Mouse (Mus musculus): ENCODE measurements around the gene Aaas.

Gene Aaas

DNA sequence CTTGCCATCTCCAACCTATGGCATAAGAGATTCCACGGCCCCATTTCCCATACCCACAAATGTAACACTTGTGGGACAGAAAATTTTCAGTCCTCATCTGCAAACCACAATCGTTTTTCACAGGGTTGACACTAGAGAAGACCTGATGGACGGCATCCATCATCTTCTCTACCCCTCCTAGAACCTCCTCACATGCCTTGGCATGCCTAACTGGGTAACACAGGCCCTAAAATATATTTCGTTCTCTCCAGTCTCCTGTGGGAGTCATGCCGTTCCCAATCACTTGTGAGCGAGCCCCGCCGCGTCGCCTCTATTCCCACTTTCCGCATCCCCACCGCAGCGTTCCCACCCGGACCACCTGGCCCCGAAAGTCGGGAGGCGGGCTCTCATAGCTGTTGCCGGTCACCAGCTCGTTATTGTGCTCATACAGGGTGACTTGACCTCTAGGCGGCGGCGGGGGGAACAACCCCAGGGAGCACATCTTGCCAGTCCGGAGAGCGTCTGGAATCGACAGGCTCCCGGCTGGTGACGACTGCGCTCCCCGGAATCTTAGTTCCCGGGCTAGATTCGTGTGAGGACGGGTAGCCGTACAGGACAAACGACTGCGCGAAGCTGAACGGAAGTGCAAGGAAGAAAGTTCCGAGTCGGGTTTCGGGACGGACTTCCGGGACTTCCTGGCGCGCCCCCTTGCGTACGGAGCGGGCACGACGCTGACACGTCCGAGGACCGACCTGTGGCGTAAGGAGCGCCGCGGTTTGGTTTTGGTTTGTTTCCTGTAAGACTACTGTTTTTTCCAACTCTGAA is at the start of gene Aaas:
Aaas (minus strand) TSS at position 634 of the 804 bp plus-strand sequence.
- DNase-seq (ENCODE audit: extremely low spot score, low spot score), result peak; percentile 96

DNA sequence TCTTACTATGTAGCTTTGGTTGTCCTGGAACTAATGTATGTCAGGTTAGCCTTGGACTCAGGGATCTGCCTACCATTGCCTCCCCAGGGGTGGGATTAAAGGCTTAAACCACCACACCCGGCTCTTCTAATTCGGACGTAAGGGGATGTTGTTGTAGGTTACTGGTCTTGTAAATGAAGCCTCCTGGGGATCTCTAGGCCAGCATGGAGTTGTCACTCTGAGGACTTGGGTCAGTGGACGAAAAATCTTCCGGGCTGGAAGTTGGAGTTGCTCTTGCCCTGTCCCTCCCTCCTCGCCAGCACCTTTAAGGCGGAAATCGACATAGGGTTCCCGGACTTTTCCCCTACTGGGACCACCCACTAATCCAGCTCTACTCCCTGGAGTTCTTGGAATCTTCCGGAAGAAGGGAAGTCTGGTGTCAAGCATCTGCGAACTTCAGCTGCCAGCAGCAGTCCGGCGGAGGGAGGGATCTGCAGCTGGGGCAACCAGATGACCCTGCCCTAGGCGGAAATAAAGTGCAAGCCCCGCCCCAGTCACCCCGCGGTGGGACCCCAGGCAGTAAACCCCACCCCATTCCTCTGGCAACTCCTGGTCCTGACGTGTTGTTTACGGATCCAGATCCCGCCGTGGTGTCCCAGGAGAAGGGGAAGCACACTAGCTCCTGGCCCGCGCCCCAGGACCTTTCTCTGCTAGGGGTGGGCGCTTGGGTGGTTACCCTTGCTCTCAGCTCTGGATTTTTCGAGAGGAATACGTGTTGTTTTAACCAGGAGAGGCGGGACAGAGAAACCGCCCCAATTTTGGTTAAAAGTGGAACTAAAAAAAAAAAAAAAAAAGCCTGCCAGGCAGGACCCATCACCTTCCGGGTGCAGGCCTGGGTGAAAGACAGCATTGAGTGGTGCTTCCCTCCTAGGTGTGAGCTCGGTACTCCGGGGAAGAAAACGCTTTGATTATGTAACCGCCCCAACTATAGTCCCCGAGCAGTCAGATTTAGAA is 49.0 kb upstream of the Aaas start:
- DNase-seq (ENCODE audit: extremely low spot score, low spot score), result peak; percentile 78

- no peak for DNase-seq (ENCODE audit: extremely low spot score, low spot score)
Observed at GRCm38 (mm10) chr15:102398629-102399028, 48.1 kb upstream of the Aaas start.

- DNase-seq (ENCODE audit: extremely low spot score, low spot score), result no peak
Observed at GRCm38 (mm10) chr15:102395061-102395460, 44.5 kb upstream of the Aaas start.

- no peak for DNase-seq (ENCODE audit: extremely low spot score, low spot score)
Observed at GRCm38 (mm10) chr15:102393584-102394014, 43.0 kb upstream of the Aaas start.

GRCm38 (mm10) chr15:102392520-102392919 is 41.9 kb upstream of the Aaas start:
- DNase-seq (ENCODE audit: extremely low spot score, low spot score), result no peak

DNA sequence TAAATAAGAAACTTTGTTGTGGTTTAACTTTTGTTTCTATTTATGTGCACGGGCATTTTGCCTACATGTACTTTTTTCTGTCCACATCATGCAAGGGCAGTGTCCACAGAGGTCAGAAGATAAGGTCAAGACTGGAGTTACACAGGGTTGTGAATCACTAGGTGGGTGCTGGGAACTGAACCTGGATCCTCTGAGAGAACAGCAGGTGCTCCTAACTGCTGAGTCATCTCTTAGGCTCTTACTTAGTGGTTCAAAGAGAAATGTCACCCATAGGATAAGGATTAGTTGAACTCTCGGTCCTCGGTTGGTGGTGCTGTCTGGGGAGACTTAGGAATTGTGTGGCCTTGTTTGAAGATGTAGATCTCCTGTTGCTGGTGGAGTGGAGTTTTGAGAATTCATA is 38.4 kb upstream of the Aaas start:
- no peak for DNase-seq (ENCODE audit: extremely low spot score, low spot score)

- no peak for DNase-seq (ENCODE audit: extremely low spot score, low spot score)
Observed at GRCm38 (mm10) chr15:102386640-102387039, 36.1 kb upstream of the Aaas start.

GRCm38 (mm10) chr15:102383671-102384070 is 33.1 kb upstream of the Aaas start:
- no peak for DNase-seq (ENCODE audit: extremely low spot score, low spot score)

- peak; percentile 90 for DNase-seq (ENCODE audit: extremely low spot score, low spot score)
Observed at GRCm38 (mm10) chr15:102381575-102381974, 31.0 kb upstream of the Aaas start.

DNA sequence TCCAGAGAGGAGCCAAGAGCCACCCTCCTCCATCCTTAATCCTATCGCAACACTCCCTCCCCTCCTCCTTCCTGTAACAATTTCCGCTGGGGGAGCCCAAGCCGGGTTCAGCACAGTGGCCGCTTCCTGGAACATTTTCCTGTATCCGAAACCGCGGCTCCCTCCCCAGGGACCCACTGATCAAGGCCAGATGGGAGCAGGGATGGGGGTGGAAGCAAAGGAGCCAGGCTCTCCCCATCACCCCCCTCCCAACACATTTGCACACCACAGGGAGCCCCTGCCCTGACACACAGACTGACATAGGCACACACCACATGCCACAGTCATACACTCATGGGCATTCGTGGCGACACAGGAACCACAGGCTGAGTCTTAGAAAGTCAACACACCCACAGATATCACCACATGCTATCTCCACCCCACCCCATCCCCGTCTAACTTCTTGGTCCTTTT is 27.3 kb upstream of the Aaas start:
- DNase-seq (ENCODE audit: extremely low spot score, low spot score), result peak; percentile 45

GRCm38 (mm10) chr15:102377163-102377543 is 26.6 kb upstream of the Aaas start:
- DNase-seq (ENCODE audit: extremely low spot score, low spot score), result peak; percentile 87

DNA sequence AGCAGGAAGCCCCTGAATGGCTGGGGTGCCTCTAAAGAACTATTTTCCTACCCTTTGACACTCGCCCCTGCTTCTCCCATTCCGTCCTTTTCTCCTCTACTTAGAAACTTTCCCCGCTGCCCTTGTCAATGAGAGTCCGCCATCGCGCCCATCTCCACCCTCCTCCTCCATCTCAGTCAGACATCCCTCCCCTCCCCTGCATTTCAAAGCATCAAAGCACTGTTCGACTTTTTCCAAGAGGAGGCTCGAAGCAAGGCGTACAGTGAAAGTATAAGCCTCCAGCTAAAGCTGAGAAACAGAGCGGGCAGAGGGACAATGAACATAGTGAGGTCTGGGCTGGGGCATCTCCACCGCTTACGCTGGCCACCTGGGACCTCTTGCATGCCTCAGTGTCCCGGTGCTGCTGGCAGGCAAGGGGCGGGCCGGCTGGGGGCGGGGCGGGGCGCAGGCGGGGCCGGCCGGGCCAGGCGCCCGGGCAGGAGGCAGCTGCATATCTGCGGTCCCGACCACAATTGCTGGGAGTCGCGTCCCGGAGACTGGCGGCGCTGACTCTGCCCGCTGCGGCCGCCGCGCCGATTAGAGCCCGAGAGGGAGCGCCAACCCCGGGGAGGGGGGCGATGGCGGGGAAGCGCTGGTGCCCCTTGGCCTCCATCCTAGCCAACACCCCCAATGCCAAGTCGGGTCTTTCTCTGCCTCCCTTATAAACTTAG is 26.0 kb upstream of the Aaas start:
- peak; percentile 81 for DNase-seq (ENCODE audit: extremely low spot score, low spot score)

DNA sequence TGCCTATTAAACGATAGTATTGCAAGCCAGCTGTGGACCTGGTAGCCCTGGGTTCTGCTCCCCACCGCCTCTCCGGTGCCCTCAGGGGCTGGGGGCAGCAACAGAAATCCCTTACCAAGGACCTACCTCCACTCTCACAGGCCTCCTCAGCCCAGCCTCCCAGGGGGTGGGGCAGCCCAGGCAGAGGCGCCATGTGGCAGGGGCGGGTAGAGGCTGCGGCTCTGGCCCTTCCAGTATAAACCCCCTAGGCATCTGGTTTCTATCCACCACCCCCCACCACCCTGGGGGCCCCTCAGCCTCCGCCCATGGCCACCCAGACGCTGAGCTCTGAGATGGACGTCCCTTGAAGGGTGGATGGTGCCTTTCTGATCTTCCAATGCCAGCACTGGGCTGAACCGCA is 20.2 kb upstream of the Aaas start:
- DNase-seq (ENCODE audit: extremely low spot score, low spot score), result peak; percentile 34

DNA sequence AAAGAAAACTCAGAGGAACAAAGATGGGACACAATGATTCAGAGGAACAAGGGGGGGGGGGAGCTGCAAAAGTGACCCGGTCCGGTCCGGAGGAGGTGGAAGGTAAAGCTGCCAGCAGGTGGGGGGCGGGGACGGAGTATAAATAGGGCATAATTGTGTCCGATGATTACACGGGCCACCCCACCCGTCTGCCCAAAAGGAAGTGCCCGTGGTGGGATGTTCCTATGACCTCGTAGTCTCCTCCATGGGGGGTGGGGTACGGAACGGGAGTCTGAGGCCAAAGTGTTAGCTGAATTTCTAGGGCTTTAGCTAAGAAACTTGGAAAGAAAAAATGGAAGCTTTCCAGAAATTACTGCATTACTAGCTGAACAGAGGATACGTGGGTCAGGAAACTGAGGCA is 19.4 kb upstream of the Aaas start:
- no peak for DNase-seq (ENCODE audit: extremely low spot score, low spot score)

GRCm38 (mm10) chr15:102366733-102367344 is 16.3 kb upstream of the Aaas start, which contains the start of gene Sp7:
Gene Sp7 (minus strand): TSS chr15:102367182.
- peak; percentile 47 for DNase-seq (ENCODE audit: extremely low spot score, low spot score)

- DNase-seq (ENCODE audit: extremely low spot score, low spot score), result no peak
Observed at GRCm38 (mm10) chr15:102366238-102366637, 15.7 kb upstream of the Aaas start.

DNA sequence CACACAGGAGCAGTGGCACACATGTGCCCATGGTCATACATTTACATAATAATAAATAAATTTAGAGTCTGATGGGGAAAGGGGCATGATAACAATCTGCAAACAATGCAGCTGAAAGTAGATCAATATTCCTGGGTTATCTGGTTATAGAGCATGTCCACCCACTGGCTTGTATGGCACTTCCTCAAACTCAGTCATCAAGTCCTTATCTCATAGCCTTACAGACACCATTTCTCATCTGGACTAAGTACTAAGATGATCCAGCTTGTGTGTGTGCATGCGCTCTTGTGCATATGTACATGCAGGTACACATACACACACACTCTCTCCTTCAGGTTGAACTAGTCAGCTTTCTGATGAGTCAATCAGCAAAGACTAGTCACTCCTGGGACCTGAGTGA is 14.1 kb upstream of the Aaas start:
- no peak for DNase-seq (ENCODE audit: extremely low spot score, low spot score)

DNA sequence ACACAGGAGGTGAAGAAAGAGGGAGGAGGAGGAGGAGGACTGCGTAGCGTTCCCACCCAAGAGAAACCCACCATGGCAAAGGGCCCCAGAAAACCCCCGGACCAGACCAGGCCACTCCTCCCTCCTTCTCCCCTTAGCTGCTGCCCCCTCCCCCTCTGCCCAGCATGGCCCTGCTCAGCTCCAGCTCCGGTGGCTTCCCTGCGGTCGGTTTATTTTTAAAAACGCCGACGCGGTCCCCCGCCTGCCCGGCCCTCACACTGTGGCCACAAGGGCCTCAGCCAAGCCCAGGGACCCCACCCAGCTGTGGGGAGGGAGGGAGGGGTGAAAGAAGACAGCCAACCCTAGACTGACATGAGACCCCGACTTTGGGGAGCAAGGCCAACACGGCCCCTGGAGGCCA is 12.1 kb upstream of the Aaas start:
- peak; percentile 46 for DNase-seq (ENCODE audit: extremely low spot score, low spot score)

GRCm38 (mm10) chr15:102358834-102359233 is 8.3 kb upstream of the Aaas start:
- DNase-seq (ENCODE audit: extremely low spot score, low spot score), result peak; percentile 31

DNA sequence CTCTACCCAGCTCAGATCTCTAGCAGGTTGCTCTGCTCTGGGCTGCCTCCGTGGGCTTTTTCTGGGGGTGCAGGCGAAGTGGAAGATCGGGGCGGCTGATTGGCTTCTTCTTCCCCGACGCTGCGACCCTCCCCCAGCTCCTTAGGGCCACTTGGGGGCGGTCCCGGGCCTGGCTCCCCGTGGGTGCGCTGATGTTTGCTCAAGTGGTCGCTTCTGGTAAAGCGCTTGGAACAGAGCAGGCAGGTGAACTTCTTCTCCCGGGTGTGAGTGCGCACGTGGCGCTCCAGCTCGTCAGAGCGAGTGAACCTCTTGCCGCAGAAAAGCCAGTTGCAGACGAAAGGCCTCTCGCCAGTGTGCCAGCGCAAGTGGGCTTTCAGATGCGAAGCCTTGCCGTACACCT is 7.6 kb upstream of the Aaas start:
- peak; percentile 54 for DNase-seq (ENCODE audit: extremely low spot score, low spot score)

All from neural tube, embryonic 10.5 days (tissue).